Mouse (Mus musculus): ENCODE measurements around the gene Kdr.

Gene Kdr

GRCm38 (mm10) chr5:75978374-75979100, at the start of gene Kdr:
Gene Kdr (minus strand): TSS chr5:75978458.
- DNase-seq: peak; percentile 99

DNA sequence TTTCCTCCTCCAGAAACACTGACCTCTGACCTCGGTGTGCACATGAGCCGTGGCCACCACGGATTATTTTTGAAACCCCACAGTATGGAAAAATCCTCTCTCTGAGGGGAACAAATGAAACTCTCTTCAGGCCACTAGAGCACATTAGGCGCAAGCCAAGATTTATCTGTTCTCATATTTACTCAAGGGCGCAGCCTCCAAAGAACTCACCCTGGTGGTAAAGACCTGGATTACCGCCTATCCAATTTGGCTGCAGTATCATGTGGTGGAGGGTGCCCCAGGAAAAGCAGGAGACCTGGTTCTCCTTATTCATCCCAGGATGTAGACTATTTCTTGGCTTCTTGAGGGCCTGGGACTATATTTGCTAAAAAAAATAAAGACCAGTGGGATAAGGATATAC, 48.5 kb upstream of the Kdr start:
- DNase-seq: peak; percentile 89

GRCm38 (mm10) chr5:76025996-76026665, 47.9 kb upstream of the Kdr start:
- DNase-seq: peak; percentile 88

DNA sequence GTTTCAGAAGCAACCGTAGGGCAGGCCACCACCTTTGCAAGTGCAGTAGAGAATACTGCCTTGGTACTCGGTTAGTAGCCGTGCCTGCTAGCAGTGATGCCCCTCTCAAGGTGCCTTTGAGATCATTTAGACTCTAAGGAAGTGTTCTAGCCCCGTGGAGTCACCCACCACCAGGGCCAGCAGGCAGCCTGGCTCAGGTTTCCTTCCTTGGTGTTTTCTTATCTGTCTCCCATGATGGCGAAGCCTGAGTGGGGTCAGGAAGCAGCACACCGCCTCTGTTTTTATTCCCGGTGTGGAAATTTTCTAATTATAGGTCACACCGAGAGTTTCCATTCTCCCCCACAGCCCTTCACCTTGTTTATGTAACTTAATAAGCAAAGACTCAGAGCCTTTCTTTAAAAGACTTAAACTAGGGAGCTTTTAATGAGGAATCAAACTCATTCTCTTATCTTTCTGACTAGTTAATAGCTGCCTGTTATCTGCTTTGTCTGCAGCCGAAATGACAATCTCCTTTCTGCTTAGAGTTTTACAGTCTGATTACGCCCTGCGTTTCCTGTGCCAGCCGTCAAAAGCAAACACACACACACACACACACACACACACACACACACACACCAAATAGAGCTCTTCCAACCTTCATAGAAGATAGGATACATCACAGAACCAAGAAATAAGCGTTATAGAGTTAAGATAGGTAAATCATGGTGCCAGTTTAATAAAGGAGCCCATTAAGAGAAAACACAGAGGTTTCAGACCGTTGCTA, 44.9 kb upstream of the Kdr start:
- DNase-seq: peak; percentile 94

GRCm38 (mm10) chr5:76022436-76022835, 44.2 kb upstream of the Kdr start:
- DNase-seq: peak; percentile 70

GRCm38 (mm10) chr5:76018321-76018720, 40.1 kb upstream of the Kdr start:
- DNase-seq: peak; percentile 55

- DNase-seq: peak; percentile 92
Observed at GRCm38 (mm10) chr5:76016086-76016485, 37.8 kb upstream of the Kdr start.

DNA sequence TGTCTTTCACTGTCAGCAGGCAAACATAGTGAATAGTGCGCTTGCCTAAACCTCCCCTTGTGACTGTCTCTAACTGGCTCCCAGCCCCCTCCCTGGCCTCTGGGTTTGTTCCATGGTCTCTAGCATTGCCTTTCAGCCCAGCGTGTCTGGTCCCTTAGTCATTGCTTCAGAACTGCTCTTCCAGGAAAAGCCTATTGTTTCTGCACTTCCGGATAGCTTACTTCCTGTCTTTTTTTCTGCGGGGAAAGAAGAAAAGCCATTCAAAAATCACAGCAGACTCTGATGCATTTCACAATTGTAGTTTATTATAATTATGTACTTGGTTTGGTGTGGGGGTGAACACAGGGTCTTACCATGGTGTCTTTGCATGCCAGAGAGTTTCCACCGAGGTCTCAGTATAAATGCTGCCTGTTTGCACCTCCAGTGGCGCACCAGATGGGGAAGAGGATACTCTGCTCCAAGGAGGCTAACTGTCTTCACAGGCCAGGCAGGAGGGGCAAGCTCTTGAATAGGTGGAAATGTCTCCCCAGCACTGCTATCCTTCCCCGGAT, 35.7 kb upstream of the Kdr start:
- peak; percentile 98 for DNase-seq

GRCm38 (mm10) chr5:76006403-76006802, 28.1 kb upstream of the Kdr start:
- DNase-seq: no peak

DNA sequence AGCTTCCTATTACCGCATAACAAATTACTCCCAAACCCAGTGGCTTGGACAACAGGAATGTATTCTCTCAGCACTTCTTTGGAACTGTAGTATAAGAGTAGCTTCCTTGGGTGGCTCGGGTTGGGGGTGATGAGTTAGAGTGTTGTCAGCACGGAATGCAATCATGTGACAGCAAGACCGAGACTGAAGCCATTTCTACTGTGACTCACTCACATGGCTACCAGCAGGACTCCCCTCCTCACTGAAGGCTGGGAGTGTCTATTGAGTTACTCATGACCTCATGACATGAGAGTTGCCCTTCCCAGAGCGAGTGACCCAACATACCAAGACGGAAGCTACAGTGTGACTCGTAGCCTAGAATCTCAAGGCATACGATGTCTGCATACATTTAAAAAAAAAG, 12.0 kb upstream of the Kdr start:
- DNase-seq: peak; percentile 40

DNA sequence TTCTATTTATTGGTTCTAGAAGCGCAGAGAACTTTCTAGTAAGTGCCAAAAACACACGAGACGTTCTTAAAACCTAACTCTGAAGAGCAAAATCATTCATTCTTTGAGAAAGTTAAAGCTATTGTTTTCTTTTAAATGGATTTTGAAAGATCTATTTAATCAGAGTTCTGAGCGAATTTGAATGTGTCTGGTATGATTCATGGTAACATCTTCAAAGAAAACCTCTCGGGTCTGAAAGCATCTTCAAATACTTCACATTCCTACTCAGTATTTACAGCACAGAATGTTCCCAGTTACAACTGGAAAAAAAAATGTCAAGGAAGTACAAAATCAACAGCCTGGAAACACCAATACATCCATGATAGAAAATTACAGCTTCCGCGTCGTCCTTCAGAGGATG, 9.3 kb upstream of the Kdr start:
- DNase-seq: no peak

DNA sequence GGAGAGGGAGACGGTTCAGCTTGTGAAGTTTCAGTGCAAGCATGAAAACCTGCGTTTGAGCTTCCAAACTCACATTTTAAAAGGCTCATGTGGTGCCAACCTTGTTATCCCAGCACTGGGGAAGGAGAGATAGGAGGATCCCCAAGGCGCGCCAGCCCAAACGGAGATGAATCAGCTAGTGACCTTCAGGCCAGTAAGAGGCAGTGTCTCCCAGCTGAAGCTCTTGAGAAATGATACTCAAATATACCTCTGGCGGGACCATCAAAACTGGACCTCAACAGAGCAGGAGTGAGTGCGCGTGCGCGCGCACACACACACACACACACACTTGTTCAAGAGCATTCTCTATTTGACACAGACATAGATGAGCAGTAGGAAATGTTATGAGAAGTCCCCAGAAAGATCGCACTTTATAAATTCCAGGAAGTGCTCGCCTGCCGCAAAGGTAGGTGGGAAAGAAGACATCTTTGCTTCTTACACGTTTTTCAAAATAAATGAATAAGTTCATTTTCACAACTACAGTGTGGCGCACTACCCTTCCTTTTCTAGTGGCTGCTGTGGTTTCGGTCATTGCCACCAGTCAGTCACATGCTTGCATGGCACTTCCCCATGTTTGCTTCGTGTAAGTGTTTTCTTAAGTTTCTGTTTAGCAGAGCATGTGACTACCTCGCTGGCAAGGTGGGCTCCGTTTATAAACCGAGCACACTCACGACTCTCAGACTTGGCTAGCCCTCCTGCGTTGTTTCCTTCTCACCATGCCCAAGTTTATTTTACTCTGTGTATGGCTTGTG, 2.5 kb upstream of the Kdr start:
- DNase-seq: peak; percentile 89

GRCm38 (mm10) chr5:75979108-75979507, 850 bp upstream of the Kdr start:
- peak; percentile 94 for DNase-seq

DNA sequence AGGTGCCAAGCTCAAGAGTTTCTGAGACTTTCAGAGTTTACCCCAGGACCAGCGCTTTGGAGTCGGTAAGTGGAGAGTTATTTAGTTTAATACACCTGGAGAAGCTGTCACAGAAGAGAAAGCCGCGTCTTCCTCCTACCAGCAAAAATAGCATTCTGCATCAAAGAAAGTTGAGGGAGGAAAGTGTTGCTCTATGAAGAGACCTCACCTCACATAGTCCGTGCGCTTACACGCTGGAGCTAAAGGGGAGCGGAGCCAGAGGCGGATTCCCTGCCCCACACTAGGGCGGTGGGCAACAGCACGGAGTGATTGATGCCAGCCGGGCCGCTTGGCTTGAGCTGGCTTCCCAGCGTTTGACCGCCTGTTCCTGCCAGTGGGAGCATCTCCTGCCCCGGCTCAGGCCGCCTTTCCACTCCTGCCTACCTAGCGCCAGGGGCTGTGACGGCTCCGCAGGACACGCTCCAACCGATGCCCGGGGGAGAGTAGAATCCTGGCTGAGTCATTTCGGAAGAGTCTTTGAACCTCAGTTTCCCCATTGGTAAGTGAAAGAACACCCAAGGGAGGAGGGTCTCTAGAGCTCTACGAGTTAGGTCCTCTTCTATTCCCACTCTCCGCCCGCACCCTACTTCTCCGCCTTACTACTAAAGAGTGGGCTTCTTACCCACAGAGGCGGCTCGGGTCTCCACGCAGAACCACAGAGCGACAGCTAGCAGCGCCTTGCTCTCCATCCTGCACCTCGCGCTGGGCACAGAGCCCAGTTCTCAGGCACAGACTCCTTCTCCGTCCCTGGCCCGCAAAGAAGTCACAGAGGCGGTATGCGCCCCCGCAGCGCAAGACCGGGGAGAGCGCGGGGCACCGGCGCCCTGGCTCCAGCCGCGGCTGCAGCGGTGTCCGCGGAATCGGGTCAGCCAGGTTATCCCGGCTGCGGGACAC, 551 bp downstream of the Kdr start:
- DNase-seq: no peak

DNA sequence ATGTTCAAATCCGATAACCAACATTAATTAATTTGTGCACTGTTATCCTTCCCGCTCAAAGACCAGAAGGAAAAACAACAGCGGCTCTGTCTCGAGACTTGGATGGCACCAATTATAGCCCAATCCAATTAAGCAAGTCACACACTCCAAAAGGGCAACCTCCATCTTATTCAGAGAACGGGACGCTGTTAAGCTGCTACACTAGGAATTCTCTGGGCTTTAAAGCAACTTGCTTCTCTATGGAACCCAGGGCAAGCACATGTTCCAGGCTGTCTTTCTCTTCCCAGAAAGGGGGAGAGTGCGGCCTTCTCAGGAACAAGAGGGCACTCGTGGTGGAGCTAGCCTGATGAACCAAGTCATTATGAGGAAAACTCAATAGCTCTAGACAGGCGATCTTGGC, 1.6 kb downstream of the Kdr start:
- no peak for DNase-seq

DNA sequence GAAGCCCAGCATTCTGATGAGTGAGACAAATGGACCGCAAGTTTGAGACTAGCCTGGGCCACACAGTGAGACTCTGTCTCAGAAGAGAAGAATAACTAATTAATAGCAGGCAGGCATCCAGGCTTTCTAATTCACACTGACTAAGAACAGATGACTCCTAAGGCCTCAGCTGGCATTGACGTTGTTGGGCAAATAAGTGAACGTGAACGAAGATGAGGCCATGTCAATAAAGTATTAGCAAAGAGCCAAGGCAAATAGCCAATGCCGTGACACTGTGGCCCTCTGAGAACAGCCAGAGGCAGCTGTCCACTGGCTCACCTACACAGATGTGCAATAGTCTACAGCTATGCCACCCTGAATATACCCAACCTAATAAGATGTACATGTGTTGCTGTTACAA, 2.9 kb downstream of the Kdr start:
- DNase-seq: peak; percentile 90

DNA sequence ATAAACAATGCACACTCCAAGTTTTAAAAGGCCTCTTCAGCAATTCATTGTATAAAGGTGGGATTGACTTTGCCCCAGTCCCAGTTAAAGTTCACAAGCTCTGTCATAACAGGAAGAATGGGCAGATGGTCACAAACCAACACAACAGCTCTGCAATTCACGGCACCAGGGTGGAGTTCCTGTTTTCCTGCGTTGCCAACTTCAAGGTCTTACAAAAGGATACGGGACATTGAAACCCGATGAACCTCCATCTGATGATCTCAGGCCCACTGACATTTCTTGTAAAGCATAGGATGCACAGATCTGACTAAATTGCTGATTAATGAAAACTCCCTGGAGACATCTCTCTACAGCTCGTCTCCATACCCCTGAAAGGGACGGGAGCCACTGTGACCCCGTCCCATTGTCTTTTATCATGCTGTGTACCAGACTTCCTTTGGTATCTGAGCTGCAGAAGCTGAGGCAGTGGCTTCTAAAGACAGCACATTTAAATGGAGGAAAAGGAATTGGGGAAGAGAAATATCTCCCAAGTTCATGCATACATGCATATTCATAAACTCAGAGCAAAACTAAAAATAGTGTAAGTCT, 3.6 kb downstream of the Kdr start:
- peak; percentile 96 for DNase-seq

DNA sequence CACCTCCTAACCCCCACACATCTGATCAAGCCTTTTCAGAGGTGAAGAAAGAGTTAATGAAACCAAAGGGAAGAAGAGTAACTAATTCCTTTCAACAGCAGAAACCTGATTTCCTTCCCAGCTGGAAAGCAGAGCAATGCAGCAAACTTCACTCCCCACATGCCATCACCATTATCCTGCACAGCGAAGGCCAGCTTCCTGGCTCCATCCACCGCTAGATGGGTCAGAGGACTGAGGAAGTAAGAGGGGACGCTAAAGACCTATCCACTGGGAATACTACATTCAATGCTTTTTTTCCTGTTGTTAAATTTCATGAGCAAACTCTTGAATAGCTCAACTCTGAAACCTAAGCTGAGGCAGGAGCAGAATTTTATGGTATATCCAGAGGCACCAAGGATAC, 8.4 kb downstream of the Kdr start:
- peak; percentile 96 for DNase-seq

- peak; percentile 92 for DNase-seq
Observed at GRCm38 (mm10) chr5:75962558-75962957, 15.7 kb downstream of the Kdr start.

DNA sequence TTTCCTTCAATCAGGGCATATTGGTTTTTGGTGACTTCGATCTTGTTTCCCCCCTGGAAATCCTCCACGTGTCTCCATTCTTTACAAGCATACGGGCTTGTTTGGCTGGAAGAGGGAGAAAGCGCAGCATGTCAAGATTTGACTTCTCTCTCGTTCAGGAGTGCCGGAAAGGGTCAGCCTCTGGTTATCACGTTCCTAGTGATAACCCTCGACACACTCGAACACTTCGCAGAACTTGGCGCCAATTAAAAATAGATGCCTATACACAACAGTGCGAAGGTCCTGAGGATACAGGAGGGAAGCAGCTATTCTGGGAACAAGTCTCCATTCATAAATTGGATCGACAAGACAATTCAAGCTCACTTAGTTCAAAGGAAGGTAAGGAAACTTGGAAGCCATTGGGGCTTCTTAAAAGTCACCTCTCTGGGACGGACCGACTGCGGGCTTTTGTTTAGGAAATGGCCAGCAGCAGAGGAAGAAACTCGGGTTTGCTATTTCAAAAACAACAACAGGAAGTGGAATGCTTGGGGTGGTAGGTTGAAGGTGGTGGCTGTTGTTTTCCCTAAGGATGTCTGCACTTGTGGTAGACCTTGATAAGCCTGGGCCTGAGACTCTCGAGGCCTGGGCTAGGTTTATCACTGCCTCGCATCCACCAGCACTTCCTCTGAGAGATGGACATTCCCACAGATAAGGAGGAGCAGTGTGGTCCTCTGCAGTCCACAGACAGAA, 16.4 kb downstream of the Kdr start:
- DNase-seq: peak; percentile 98
